Comparison of ENCODE assay signal across 24 mouse cellular contexts in the genomic region with DNA sequence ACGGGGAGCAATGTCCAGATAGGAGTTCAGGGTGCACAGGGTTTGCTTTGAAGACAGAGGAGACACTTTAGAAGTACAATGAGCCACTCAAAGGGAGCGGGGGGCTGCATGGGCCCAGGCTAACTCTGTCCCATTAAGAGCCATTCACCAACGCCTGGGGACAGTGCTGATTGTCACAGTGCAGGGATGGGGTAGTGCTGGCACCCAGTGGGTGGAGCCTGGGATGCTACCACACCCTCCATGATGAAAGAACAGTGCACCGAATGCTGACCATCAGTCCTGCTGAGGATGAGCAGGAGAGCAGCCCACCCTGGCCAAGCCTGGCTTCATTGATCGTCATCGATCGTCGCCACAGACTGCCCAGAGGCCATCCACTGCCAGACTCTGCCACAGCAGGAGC. TPM values are rescaled to one million over a fixed set of nuclear protein-coding genes. Genes with fewer than 3 reads are reported as not detected.
A peak's percentile ranks its signal among the peaks of the same experiment; 100 is the strongest.
DNase-seq lines count a peak whose midpoint lies in the region; ATAC-seq and TF ChIP-seq lines count a peak whose summit lies in the region.
"Had no signal": no experiment of that assay in that cellular context is flagged by ENCODE, and none has a peak within 500 bp of the region (broad histone marks: within the 10 kb centered on the region; RNA-seq: fewer than 3 reads in every experiment).

No protein-coding gene starts in this region.

- H3K36me3 ChIP-seq in forebrain, embryonic 10.5 days (replicated peaks): no peaks in the 10 kb centered on the region
- H3K36me3 ChIP-seq in forebrain, embryonic 16.5 days (ENCODE audit: control insufficient read depth, insufficient read depth): no peaks in the 10 kb centered on the region
- H3K36me3 ChIP-seq in neural tube, embryonic 13.5 days: peaks cover 3% of the 10 kb centered on the region; the same call in 1 of the 2 replicates
- no peaks in the 10 kb centered on the region for H3K36me3 ChIP-seq in midbrain, embryonic 10.5 days
- H3K36me3 ChIP-seq in midbrain, postnatal 0 days (ENCODE audit: insufficient read depth, low read length): no peaks in the 10 kb centered on the region
- H3K36me3 ChIP-seq: embryonic facial prominence, embryonic 12.5 days; G1E; heart, embryonic 15.5 days; hindbrain, embryonic 15.5 days; limb, embryonic 12.5 days had no signal

- H3K27ac ChIP-seq in forebrain, embryonic 10.5 days: peak overlapping the region; percentile 66
- H3K27ac ChIP-seq in forebrain, embryonic 16.5 days (ENCODE audit: low read length): no peak overlapping the region
- peak overlapping the region; percentile 50 for H3K27ac ChIP-seq in neural tube, embryonic 13.5 days (replicated peaks)
- peak overlapping the region; percentile 72 for H3K27ac ChIP-seq in midbrain, embryonic 10.5 days (replicated peaks)
- H3K27ac ChIP-seq in midbrain, postnatal 0 days (ENCODE audit: low read depth, low read length): peak overlapping the region; percentile 6; the same call in 1 of the 2 replicates
- H3K27ac ChIP-seq: embryonic facial prominence, embryonic 12.5 days; heart, embryonic 15.5 days; hindbrain, embryonic 15.5 days; limb, embryonic 12.5 days; liver, embryonic 14.5 days; macrophage; stomach, postnatal 0 days had no signal

- H3K9ac ChIP-seq in forebrain, embryonic 16.5 days (replicated peaks; ENCODE audit: low read depth, low read length): no peak overlapping the region
- peak overlapping the region; percentile 6; the same call in 1 of the 2 replicates for H3K9ac ChIP-seq in neural tube, embryonic 13.5 days
- no peak overlapping the region for H3K9ac ChIP-seq in midbrain, postnatal 0 days (replicated peaks; ENCODE audit: low read length, poor library complexity, severe bottlenecking)
- H3K9ac ChIP-seq: embryonic facial prominence, embryonic 12.5 days; heart, embryonic 15.5 days; hindbrain, embryonic 15.5 days; limb, embryonic 12.5 days; liver, embryonic 14.5 days had no signal

- H3K4me1 ChIP-seq in forebrain, embryonic 10.5 days: peaks cover 39% of the 10 kb centered on the region
- peaks cover 8% of the 10 kb centered on the region for H3K4me1 ChIP-seq in forebrain, embryonic 16.5 days (replicated peaks; ENCODE audit: control insufficient read depth, insufficient read depth, low read length)
- H3K4me1 ChIP-seq in neural tube, embryonic 13.5 days (replicated peaks): peaks cover 51% of the 10 kb centered on the region
- peaks cover 44% of the 10 kb centered on the region for H3K4me1 ChIP-seq in midbrain, embryonic 10.5 days
- peaks cover 9% of the 10 kb centered on the region for H3K4me1 ChIP-seq in midbrain, postnatal 0 days (ENCODE audit: insufficient read depth, low read length)

- H3K9me3 ChIP-seq in forebrain, embryonic 10.5 days: no peaks in the 10 kb centered on the region
- no peaks in the 10 kb centered on the region for H3K9me3 ChIP-seq in forebrain, embryonic 16.5 days (ENCODE audit: control insufficient read depth, low read length)
- no peaks in the 10 kb centered on the region for H3K9me3 ChIP-seq in neural tube, embryonic 13.5 days
- no peaks in the 10 kb centered on the region for H3K9me3 ChIP-seq in midbrain, embryonic 10.5 days (replicated peaks)
- H3K9me3 ChIP-seq in midbrain, postnatal 0 days (ENCODE audit: low read length): no peaks in the 10 kb centered on the region
- H3K9me3 ChIP-seq: embryonic facial prominence, embryonic 12.5 days; heart, embryonic 15.5 days; hindbrain, embryonic 15.5 days; limb, embryonic 12.5 days had no signal

- no peak overlapping the region for H3K4me2 ChIP-seq in forebrain, embryonic 16.5 days (ENCODE audit: low read length)
- H3K4me2 ChIP-seq in neural tube, embryonic 13.5 days: no peak overlapping the region
- no peak overlapping the region for H3K4me2 ChIP-seq in midbrain, postnatal 0 days (ENCODE audit: low read depth, low read length, poor library complexity, severe bottlenecking)
- H3K4me2 ChIP-seq: embryonic facial prominence, embryonic 12.5 days; heart, embryonic 15.5 days; hindbrain, embryonic 15.5 days; limb, embryonic 12.5 days had no signal

- no peak overlapping the region for H3K4me3 ChIP-seq in forebrain, embryonic 10.5 days
- H3K4me3 ChIP-seq in forebrain, embryonic 16.5 days (replicated peaks; ENCODE audit: low read length): no peak overlapping the region
- H3K4me3 ChIP-seq in neural tube, embryonic 13.5 days: no peak overlapping the region
- no peak overlapping the region for H3K4me3 ChIP-seq in midbrain, embryonic 10.5 days
- H3K4me3 ChIP-seq in midbrain, postnatal 0 days (ENCODE audit: low read depth, low read length): no peak overlapping the region
- H3K4me3 ChIP-seq: embryonic facial prominence, embryonic 12.5 days; erythroblast, embryonic 14.5 days; heart, embryonic 15.5 days; hindbrain, embryonic 15.5 days; limb, embryonic 12.5 days had no signal

- ATAC-seq in forebrain, embryonic 16.5 days: no peak
- ATAC-seq in neural tube, embryonic 13.5 days (ENCODE audit: low read depth): no peak
- no peak for ATAC-seq in midbrain, postnatal 0 days (ENCODE audit: low FRiP score)
- ATAC-seq: activated CD4-positive, CD25-positive, alpha-beta regulatory T cell, adult 4 months; intestine, postnatal 0 days had no signal

- TF ChIP-seq CTCF in midbrain, postnatal 0 days (IDR thresholded peaks at IDR 0.05): no peak

- WGBS in forebrain, embryonic 10.5 days: 58% methylated on average over 8 of the region's 8 CpGs
- 63% methylated on average over 8 of the region's 8 CpGs for WGBS in forebrain, embryonic 16.5 days
- WGBS in neural tube, embryonic 13.5 days: 48% methylated on average over 8 of the region's 8 CpGs
- 69% methylated on average over 8 of the region's 8 CpGs for WGBS in midbrain, embryonic 10.5 days
- 63% methylated on average over 8 of the region's 8 CpGs for WGBS in midbrain, postnatal 0 days

- no peaks in the 10 kb centered on the region for H3K27me3 ChIP-seq in forebrain, embryonic 10.5 days (ENCODE audit: poor library complexity, severe bottlenecking)
- no peaks in the 10 kb centered on the region for H3K27me3 ChIP-seq in forebrain, embryonic 16.5 days (replicated peaks; ENCODE audit: control insufficient read depth, insufficient read depth, low read length)
- H3K27me3 ChIP-seq in neural tube, embryonic 13.5 days: no peaks in the 10 kb centered on the region
- H3K27me3 ChIP-seq in midbrain, embryonic 10.5 days (ENCODE audit: low read depth, poor library complexity, severe bottlenecking): no peaks in the 10 kb centered on the region
- no peaks in the 10 kb centered on the region for H3K27me3 ChIP-seq in midbrain, postnatal 0 days (ENCODE audit: insufficient read depth, low read length)
- H3K27me3 ChIP-seq: embryonic facial prominence, embryonic 12.5 days; heart, embryonic 15.5 days; hindbrain, embryonic 15.5 days; limb, embryonic 12.5 days had no signal

- DNase-seq in forebrain, embryonic 10.5 days (ENCODE audit: extremely low spot score, low spot score): no peak
- DNase-seq in neural tube, embryonic 10.5 days (ENCODE audit: extremely low spot score, low spot score): no peak
- DNase-seq in midbrain, embryonic 10.5 days (ENCODE audit: low spot score): no peak
- DNase-seq in midbrain, postnatal 0 days (ENCODE audit: low spot score): no peak
- no peak for DNase-seq in adrenal gland, postnatal 10 days
- DNase-seq in adrenal gland, adult 2 months: no peak
- DNase-seq: cerebellum, adult 2 months; gastrocnemius, postnatal 25 days; right cerebral cortex, postnatal 4 days had no signal

RNA-seq across cellular contexts. Expression of a gene that starts 11.0 kb away (rescaled TPM):
- polyA plus RNA-seq in forebrain, embryonic 10.5 days (2016; fragmentation: Nextera tagmentation; extraction: Ambion mirVana): 8.7 and 9.0 TPM in 2 replicates
- polyA plus RNA-seq in forebrain, embryonic 16.5 days (2015; fragmentation: Nextera tagmentation; extraction: Ambion mirVana): 53.9 and 60.4 TPM in 2 replicates
- 58.9 and 72.6 TPM in 2 replicates for polyA plus RNA-seq in neural tube, embryonic 13.5 days (2015; fragmentation: Nextera tagmentation; extraction: Ambion mirVana)
- 15.5 and 23.0 TPM in 2 replicates for polyA plus RNA-seq in midbrain, embryonic 10.5 days (2016; fragmentation: Nextera tagmentation; extraction: Ambion mirVana)
- total RNA-seq in midbrain, postnatal 0 days (2014; rRNA removed): 600 and 607 TPM in 2 replicates
- polyA plus RNA-seq in midbrain, postnatal 0 days (2015; fragmentation: Nextera tagmentation; extraction: Ambion mirVana): 159 and 163 TPM in 2 replicates
- total RNA-seq in adrenal gland, postnatal 10 days (2021): 10 to 100 TPM; 72.1 to 76.7 TPM
- total RNA-seq in adrenal gland, adult 2 months (2021): 100 to 1,000 TPM in 1 of 2 experiments, 10 to 100 TPM in 1; 57.0 to 104 TPM
- polyA plus RNA-seq in adrenal gland, adult 2 months (2012; rRNA removed): 58.9 and 60.5 TPM in 2 replicates
- total RNA-seq: common myeloid progenitor, adult 5-6 weeks; G1E had no signal
- polyA plus RNA-seq: G1E had no signal

RNA-seq across cellular contexts. Expression of a gene that starts 36.5 kb away (rescaled TPM):
- polyA plus RNA-seq in forebrain, embryonic 10.5 days (2016; fragmentation: Nextera tagmentation; extraction: Ambion mirVana): 35.3 and 39.1 TPM in 2 replicates
- 0.54 and 1.1 TPM in 2 replicates for polyA plus RNA-seq in forebrain, embryonic 16.5 days (2015; fragmentation: Nextera tagmentation; extraction: Ambion mirVana)
- 0.81 and 3.1 TPM in 2 replicates for polyA plus RNA-seq in neural tube, embryonic 13.5 days (2015; fragmentation: Nextera tagmentation; extraction: Ambion mirVana)
- polyA plus RNA-seq in midbrain, embryonic 10.5 days (2016; fragmentation: Nextera tagmentation; extraction: Ambion mirVana): 53.9 and 74.3 TPM in 2 replicates
- 0.60 and 1.8 TPM in 2 replicates for total RNA-seq in midbrain, postnatal 0 days (2014; rRNA removed)
- 0.54 and 0.87 TPM in 2 replicates for polyA plus RNA-seq in midbrain, postnatal 0 days (2015; fragmentation: Nextera tagmentation; extraction: Ambion mirVana)
- under 1 TPM; 0.12 TPM for total RNA-seq in adrenal gland, postnatal 10 days (2021)
- total RNA-seq in adrenal gland, adult 2 months (2021): not detected
- polyA plus RNA-seq in adrenal gland, adult 2 months (2012; rRNA removed): 0.03 TPM in 1 of 2 replicates, not detected in the other
- total RNA-seq: common myeloid progenitor, adult 5-6 weeks had no signal
- polyA plus RNA-seq: G1E; lung, embryonic 16.5 days; macrophage had no signal
